16 mouse cellular contexts compared by ENCODE assay signal in genomic region chrX:151197778-151198177, GRCm38 (mm10). TPM values are rescaled to one million over a fixed set of nuclear protein-coding genes. Genes with fewer than 3 reads are reported as not detected.
DNase-seq lines count a peak whose midpoint lies in the region; ATAC-seq and TF ChIP-seq lines count a peak whose summit lies in the region.
"Had no signal": no experiment of that assay in that cellular context is flagged by ENCODE, and none has a peak within 500 bp of the region (broad histone marks: within the 10 kb centered on the region; RNA-seq: fewer than 3 reads in every experiment).

Gene Wnk3 (plus strand): TSS chrX:151198078.

- no peak for DNase-seq in layer of hippocampus, adult 8-10 months (ENCODE audit: low spot score in 2 of 2)
- DNase-seq in layer of hippocampus, adult 11-12 months (ENCODE audit: low spot score), result no peak
- no peak for DNase-seq in forebrain, postnatal 0 days
- no peak for DNase-seq in left cerebral cortex, postnatal 10 days (ENCODE audit: extremely low spot score in 1 of 2, low spot score in 2 of 2)
- DNase-seq in cerebellum, adult 9-11 months, result no peak
- DNase-seq in cerebellum, adult 18-20 months, result no peak
- DNase-seq in kidney, postnatal 4 days, result no peak
- DNase-seq: liver, embryonic 13.5 days; right cerebral cortex, postnatal 14 days; thymus, postnatal 25 days had no signal

- no peaks in the 10 kb centered on the region for H3K9me3 ChIP-seq in forebrain, postnatal 0 days (ENCODE audit: low read length)
- no peaks in the 10 kb centered on the region for H3K9me3 ChIP-seq in neural tube, embryonic 13.5 days
- H3K9me3 ChIP-seq: embryonic facial prominence, embryonic 15.5 days; liver, embryonic 13.5 days had no signal

- WGBS in forebrain, postnatal 0 days, result 94% methylated on average over 2 of the region's 2 CpGs
- WGBS in neural tube, embryonic 13.5 days, result 82% methylated on average over 2 of the region's 2 CpGs

- no peak within 1 kb of the TSS for H3K27ac ChIP-seq in forebrain, postnatal 0 days (ENCODE audit: low read depth, low read length)
- H3K27ac ChIP-seq in neural tube, embryonic 13.5 days (replicated peaks), result no peak within 1 kb of the TSS
- H3K27ac ChIP-seq: embryonic facial prominence, embryonic 15.5 days; kidney, postnatal 0 days; liver, embryonic 13.5 days; macrophage had no signal

- H3K36me3 ChIP-seq in forebrain, postnatal 0 days (ENCODE audit: insufficient read depth), result no peaks in the 10 kb centered on the region
- 0 out of 2 replicates have a peak, but pooled peaks cover 11% of the 10 kb centered on the region for H3K36me3 ChIP-seq in neural tube, embryonic 13.5 days
- H3K36me3 ChIP-seq: embryonic facial prominence, embryonic 15.5 days; liver, embryonic 13.5 days had no signal

- no peak for ATAC-seq in forebrain, postnatal 0 days
- no peak for ATAC-seq in neural tube, embryonic 13.5 days (ENCODE audit: low read depth)
- ATAC-seq: inflammation-experienced regulatory T-cells, adult 6 months had no signal

- H3K4me3 ChIP-seq in forebrain, postnatal 0 days (ENCODE audit: low read depth, low read length), result no peak within 1 kb of the TSS
- no peak within 1 kb of the TSS for H3K4me3 ChIP-seq in neural tube, embryonic 13.5 days
- H3K4me3 ChIP-seq: embryonic facial prominence, embryonic 15.5 days; liver, embryonic 13.5 days had no signal

- no peaks in the 10 kb centered on the region for H3K4me1 ChIP-seq in forebrain, postnatal 0 days (ENCODE audit: insufficient read depth)
- H3K4me1 ChIP-seq in neural tube, embryonic 13.5 days (replicated peaks), result no peaks in the 10 kb centered on the region
- H3K4me1 ChIP-seq: embryonic facial prominence, embryonic 15.5 days; liver, embryonic 13.5 days had no signal

- no peaks in the 10 kb centered on the region for H3K27me3 ChIP-seq in forebrain, postnatal 0 days (ENCODE audit: insufficient read depth, low read length)
- no peaks in the 10 kb centered on the region for H3K27me3 ChIP-seq in neural tube, embryonic 13.5 days
- H3K27me3 ChIP-seq: embryonic facial prominence, embryonic 15.5 days; liver, embryonic 13.5 days had no signal

- intact Hi-C loops in left cerebral cortex, postnatal 10 days (cut with DNase I), result no loop called here

- TF ChIP-seq CTCF in forebrain, postnatal 0 days (IDR thresholded peaks at IDR 0.05; ENCODE audit: low read depth), result no peak

- H3K9ac ChIP-seq in forebrain, postnatal 0 days, result no peak within 1 kb of the TSS
- H3K9ac ChIP-seq in neural tube, embryonic 13.5 days, result no peak within 1 kb of the TSS
- H3K9ac ChIP-seq: embryonic facial prominence, embryonic 15.5 days; liver, embryonic 13.5 days had no signal

- H3K4me2 ChIP-seq in forebrain, postnatal 0 days (ENCODE audit: low read depth), result no peak within 1 kb of the TSS
- H3K4me2 ChIP-seq in neural tube, embryonic 13.5 days, result no peak within 1 kb of the TSS
- H3K4me2 ChIP-seq: embryonic facial prominence, embryonic 15.5 days; heart, embryonic 11.5 days; liver, embryonic 13.5 days had no signal

RNA-seq across cellular contexts. Expression of gene Wnk3, which starts in this region (rescaled TPM):
- 10 to 100 TPM; 36.4 to 48.3 (median 43.5) TPM for total RNA-seq in layer of hippocampus, adult 8-10 months (2022)
- 64.2 and 74.7 TPM in 2 replicates for total RNA-seq in forebrain, postnatal 0 days (2014; rRNA removed)
- polyA plus RNA-seq in forebrain, postnatal 0 days (2015; fragmentation: Nextera tagmentation; extraction: Ambion mirVana), result 7.8 and 10.0 TPM in 2 replicates
- 10 to 100 TPM; 35.1 to 40.9 TPM for total RNA-seq in left cerebral cortex, postnatal 10 days (2021)
- polyA plus RNA-seq in neural tube, embryonic 13.5 days (2015; fragmentation: Nextera tagmentation; extraction: Ambion mirVana), result 10.2 and 11.9 TPM in 2 replicates
- polyA plus RNA-seq: macrophage had no signal
